Mouse (Mus musculus) heart, adult 11 months (tissue): Measurements from ENCODE around the gene Fgr.
"Not testable (repeated sequence)": the region's sequence is repeated elsewhere in the genome, so short reads cannot be mapped to it uniquely, and the experiment has no call there.

ENCODE experiments used
- DNase-seq: peaks from one replicate; pipeline ENCODE4 v3.0.0; 2022

Fgr gene

GRCm38 (mm10) chr4:132993553-132993952 is 19.7 kb downstream of the Fgr start:
- DNase-seq: no peak

GRCm38 (mm10) chr4:132997469-132998237 is 23.8 kb downstream of the Fgr start:
- DNase-seq: no peak

- DNase-seq: peak; percentile 94
Observed at GRCm38 (mm10) chr4:133002896-133003295, 29.0 kb downstream of the Fgr start.

- DNase-seq: peak; percentile 86
Observed at GRCm38 (mm10) chr4:133003316-133004018, 29.6 kb downstream of the Fgr start.

- peak; percentile 95 for DNase-seq
Observed at GRCm38 (mm10) chr4:133005233-133005632, 31.3 kb downstream of the Fgr start.

- DNase-seq: not testable (repeated sequence)
Observed at GRCm38 (mm10) chr4:133005885-133006451, 32.1 kb downstream of the Fgr start.

- DNase-seq: peak; percentile 92
Observed at GRCm38 (mm10) chr4:133007513-133008380, 33.9 kb downstream of the Fgr start.

GRCm38 (mm10) chr4:133009131-133009530 is 35.2 kb downstream of the Fgr start:
- peak; percentile 92 for DNase-seq

GRCm38 (mm10) chr4:133009676-133010075 is 35.8 kb downstream of the Fgr start:
- DNase-seq: peak; percentile 93

- peak; percentile 95 for DNase-seq
Observed at GRCm38 (mm10) chr4:133010611-133011010, 36.7 kb downstream of the Fgr start.

GRCm38 (mm10) chr4:133011028-133011820 is 37.3 kb downstream of the Fgr start, which contains the start of gene Ahdc1:
Ahdc1 (plus strand) TSS chr4:133011260.
- DNase-seq: peak; percentile 99

GRCm38 (mm10) chr4:133011821-133012775 is 38.2 kb downstream of the Fgr start:
- DNase-seq: peak; percentile 97

GRCm38 (mm10) chr4:133012776-133013265 is 38.9 kb downstream of the Fgr start:
- peak; percentile 97 for DNase-seq

GRCm38 (mm10) chr4:133013266-133013891 is 39.5 kb downstream of the Fgr start:
- peak; percentile 99 for DNase-seq

GRCm38 (mm10) chr4:133014088-133014487 is 40.2 kb downstream of the Fgr start:
- peak; percentile 96 for DNase-seq

- DNase-seq: peak; percentile 93
Observed at GRCm38 (mm10) chr4:133014896-133015709, 41.2 kb downstream of the Fgr start.

- peak; percentile 96 for DNase-seq
Observed at GRCm38 (mm10) chr4:133015710-133016651, 42.1 kb downstream of the Fgr start.
